Mouse (Mus musculus): ENCODE data around the gene Dennd4a.

Gene Dennd4a

DNA sequence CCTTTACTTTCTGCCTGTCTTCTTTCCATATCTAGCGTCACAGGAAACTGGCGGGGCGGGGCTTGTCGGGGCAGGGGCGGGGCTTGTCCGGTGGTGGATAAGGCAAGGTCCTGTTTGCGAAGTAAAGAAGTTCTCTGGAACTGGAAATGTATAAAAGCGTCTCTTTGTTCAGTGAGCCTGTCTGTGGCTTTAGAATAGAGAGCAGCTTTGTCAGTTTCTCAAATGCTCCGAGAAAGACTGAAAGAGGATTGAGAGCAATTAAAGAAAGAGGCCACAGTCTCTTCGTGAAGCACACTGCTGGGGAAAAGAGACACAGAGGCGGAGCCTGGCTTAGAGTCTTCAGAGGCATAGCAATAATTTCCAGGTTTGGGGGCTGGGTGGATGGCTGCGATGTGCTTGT is 145.2 kb downstream of the Dennd4a start:
- in situ Hi-C loops (cut with MseI, MboI) = no loop called here

DNA sequence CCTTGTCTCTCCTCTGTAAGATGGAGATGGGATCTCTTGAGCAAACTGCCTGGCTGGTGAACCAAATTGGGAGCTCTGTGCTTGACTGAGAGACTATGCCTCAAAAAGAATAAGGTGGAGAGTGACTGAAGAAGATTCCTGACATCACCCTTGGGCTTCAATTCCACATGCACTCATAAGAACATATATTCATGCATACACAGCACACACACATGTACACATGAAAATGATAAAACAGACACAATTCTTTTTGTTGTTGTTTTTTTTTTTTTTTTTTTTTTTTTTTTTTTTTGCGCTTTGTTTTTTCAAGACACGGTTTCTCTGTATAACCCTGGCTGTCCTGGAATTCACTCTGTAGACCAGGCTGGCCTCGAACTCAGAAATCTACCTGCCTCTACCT is 146.1 kb downstream of the Dennd4a start:
- in situ Hi-C loops (cut with MseI, MboI) = no loop called here

DNA sequence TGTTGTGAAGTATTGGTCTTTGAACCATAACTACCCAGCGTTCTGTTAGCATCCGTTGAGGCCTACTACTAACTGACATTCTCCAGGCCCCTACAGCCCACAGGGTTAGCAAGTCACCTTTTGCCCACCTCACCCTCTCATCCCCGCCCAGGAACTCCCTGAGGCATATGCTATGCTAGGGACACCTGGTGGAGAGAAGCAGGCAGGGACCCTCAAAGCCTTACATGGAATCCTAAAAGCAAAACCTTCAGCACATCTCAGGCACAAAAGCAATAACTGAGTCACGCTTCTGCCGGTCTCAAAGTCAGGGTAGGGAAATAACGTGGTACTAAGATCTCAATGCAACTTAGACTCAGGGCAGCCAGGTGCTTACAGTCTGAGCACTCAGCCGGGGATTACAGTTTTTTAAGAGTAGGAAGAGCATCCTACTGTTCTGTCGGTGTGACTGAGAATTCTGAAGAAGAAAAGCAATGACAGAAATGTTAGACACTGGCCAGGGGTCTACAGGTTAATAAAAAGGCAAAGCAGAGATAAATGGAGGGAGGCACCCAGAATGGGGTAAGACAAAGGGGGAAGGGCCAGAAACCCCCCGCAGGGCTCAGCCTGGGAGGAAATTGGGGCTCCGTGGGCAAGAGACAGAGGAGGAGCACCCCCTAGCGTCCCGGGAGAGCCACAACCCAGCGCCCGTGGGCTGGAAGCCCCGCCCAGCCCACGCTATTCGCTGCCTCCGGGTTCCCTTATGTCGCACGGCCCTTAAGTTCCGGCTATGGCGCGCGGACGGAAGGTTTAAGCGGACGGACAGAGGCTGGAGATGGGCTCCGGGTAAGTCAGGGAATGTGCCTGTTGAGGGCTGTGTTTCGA is 149.2 kb downstream of the Dennd4a start, which contains the start of gene Ints14:
TSS of gene Ints14 (plus strand) at position 789 of the 861 bp plus-strand sequence.
- in situ Hi-C loops (cut with MseI, MboI) = no loop called here

DNA sequence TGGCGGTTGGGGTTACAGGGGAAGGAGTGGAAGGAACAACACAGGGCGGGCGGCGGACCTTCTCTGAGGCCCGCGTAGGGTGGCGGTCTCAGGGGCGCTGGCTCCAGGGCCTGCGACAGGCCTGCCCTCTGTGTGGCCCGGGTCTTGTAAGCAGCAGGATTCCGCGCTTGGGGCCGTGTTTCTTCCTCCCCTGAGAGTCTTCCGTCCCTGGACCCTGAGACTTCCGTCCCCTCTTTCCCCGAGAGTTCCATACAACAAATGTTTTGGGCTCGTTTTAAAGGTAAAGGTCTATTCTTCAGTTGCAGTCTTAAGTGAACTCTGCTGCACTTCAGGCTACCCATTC is 149.8 kb downstream of the Dennd4a start:
- in situ Hi-C loops (cut with MseI, MboI) = no loop called here

Data from mouse trophoblast stem cell (cell line).